In the genomic region with DNA sequence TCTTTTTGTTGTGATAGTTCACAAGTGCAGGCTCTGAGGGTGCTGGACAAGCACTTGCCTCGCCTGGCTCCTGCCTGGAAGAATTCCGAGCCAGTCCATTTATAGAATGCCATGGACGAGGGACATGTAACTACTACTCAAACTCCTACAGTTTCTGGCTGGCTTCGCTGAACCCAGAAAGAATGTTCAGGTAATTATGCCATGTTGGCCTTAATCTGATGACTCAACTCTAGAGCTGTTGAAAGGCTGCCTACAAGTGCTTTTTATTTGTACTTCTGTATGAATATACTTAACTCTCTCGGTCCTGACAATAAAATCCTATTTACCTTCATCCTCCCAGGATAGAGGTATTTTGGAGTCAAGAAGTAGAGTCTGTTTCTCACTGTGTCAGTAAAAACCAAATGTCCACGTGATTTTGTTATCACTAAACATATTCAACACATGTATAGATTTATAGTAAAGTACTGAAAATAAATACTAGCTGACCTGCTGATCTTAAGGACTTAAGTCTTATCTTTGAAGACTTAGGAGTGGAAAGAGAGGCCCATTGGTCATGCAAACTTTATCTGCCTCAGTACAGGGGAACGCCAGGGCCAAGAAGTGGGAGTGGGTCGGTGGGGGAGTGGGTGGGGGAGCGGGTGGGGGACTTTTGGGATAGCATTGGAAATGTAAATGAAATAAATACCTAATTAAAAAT, we compare ENCODE assay signal across 1 mouse cellular context.
TF ChIP-seq lines count a peak whose summit lies in the region.

No protein-coding gene starts in this region.

TF ChIP-seq in MEL, 35 proteins besides CTCF, POLR2A, EP300 and RAD21 (continued from another document):
- TF ChIP-seq USF1 (IDR thresholded peaks at IDR 0.05; ENCODE audit: low read depth, low read length): peak; percentile 24; the same call in 1 of the 2 replicates
